Mouse (Mus musculus) duodenum, adult 2 months (tissue): Measurements from ENCODE around the gene Gm19402. TPM values are rescaled to one million over a fixed set of nuclear protein-coding genes. Genes with fewer than 3 reads are reported as not detected.

Experiments
- polyA plus RNA-seq: library from polyadenylated mRNA; depleted of rRNA; stranded (reverse); fragments of >200 nt; gene quantifications from 2 replicates; pipeline ENCODE4 v1.2.3, GENCODE M21; 2012; ENCODE audit warnings: low replicate concordance; rRNA removed

Gene Gm19402
- not detected in 2 replicates for polyA plus RNA-seq

GRCm38 (mm10) chr10:77690356-77690807, at the start of gene Gm19402:
Gene Gm19402 (minus strand): TSS chr10:77690757.

GRCm38 (mm10) chr10:77726186-77726585, 35.6 kb upstream of the Gm19402 start, which contains the start of gene Gm10100:
Gene Gm10100 (plus strand): TSS chr10:77726486.

GRCm38 (mm10) chr10:77720299-77720698, 29.7 kb upstream of the Gm19402 start, which contains the start of gene Krtap12-1:
Gene Krtap12-1 (plus strand): TSS chr10:77720599.

GRCm38 (mm10) chr10:77715507-77715906, 24.9 kb upstream of the Gm19402 start, which contains the start of gene Gm10142:
Gene Gm10142 (plus strand): TSS chr10:77715807.

GRCm38 (mm10) chr10:77711157-77711556, 20.6 kb upstream of the Gm19402 start, which contains the start of gene Gm10024:
Gene Gm10024 (plus strand): TSS chr10:77711457.

GRCm38 (mm10) chr10:77706326-77706725, 15.8 kb upstream of the Gm19402 start, which contains the start of gene Gm10272:
Gene Gm10272 (plus strand): TSS chr10:77706626.

GRCm38 (mm10) chr10:77697133-77697532, 6.6 kb upstream of the Gm19402 start, which contains the start of gene Gm9508:
Gene Gm9508 (minus strand): TSS chr10:77697233.

GRCm38 (mm10) chr10:77685895-77686664, 4.5 kb downstream of the Gm19402 start, which contains the start of gene Tspear:
Gene Tspear (plus strand): TSS chr10:77686569.

Other genes starting within 250 kb of the Gm19402 start
- gene Fam207a, start 175.0 kb downstream of the Gm19402 start, polyA plus RNA-seq = 33.9 and 43.1 TPM in 2 replicates
- gene Itgb2, start 160.5 kb downstream of the Gm19402 start, polyA plus RNA-seq = 4.4 and 10.5 TPM in 2 replicates
- 99.6 and 136 TPM in 2 replicates for gene Pttg1ip, start 109.0 kb downstream of the Gm19402 start, polyA plus RNA-seq
- gene Sumo3, start 84.7 kb downstream of the Gm19402 start, polyA plus RNA-seq = 114 and 144 TPM in 2 replicates
- gene Gm49325, start 84.6 kb downstream of the Gm19402 start, polyA plus RNA-seq = not detected in 2 replicates
- 18.6 and 24.1 TPM in 2 replicates for gene Ube2g2, start 68.5 kb downstream of the Gm19402 start, polyA plus RNA-seq
- gene Tspear, start 4.2 kb downstream of the Gm19402 start, polyA plus RNA-seq = 0.19 and 0.56 TPM in 2 replicates
- not detected in 2 replicates for gene Gm9508, start 6.5 kb upstream of the Gm19402 start, polyA plus RNA-seq
- gene Gm10272, start 15.9 kb upstream of the Gm19402 start, polyA plus RNA-seq = 1.1 TPM in 1 of 2 replicates, not detected in the other
- not detected in 2 replicates for gene Gm10024, start 20.7 kb upstream of the Gm19402 start, polyA plus RNA-seq
- not detected in 2 replicates for gene Gm10142, start 25.1 kb upstream of the Gm19402 start, polyA plus RNA-seq
- gene Krtap12-1, start 29.8 kb upstream of the Gm19402 start, polyA plus RNA-seq = 0.43 TPM in 1 of 2 replicates, not detected in the other
- not detected in 2 replicates for gene Gm10100, start 35.7 kb upstream of the Gm19402 start, polyA plus RNA-seq
- gene Gm18596, start 51.9 kb upstream of the Gm19402 start, polyA plus RNA-seq = not detected in 2 replicates
- not detected in 2 replicates for gene Gm9736, start 60.6 kb upstream of the Gm19402 start, polyA plus RNA-seq
- gene Gm3233, start 68.9 kb upstream of the Gm19402 start, polyA plus RNA-seq = not detected in 2 replicates
- gene Gm3238, start 80.6 kb upstream of the Gm19402 start, polyA plus RNA-seq = not detected in 2 replicates
- gene Gm7138, start 86.2 kb upstream of the Gm19402 start, polyA plus RNA-seq = not detected in 2 replicates
- gene Gm3250, start 91.8 kb upstream of the Gm19402 start, polyA plus RNA-seq = not detected in 2 replicates
- gene Gm7137, start 97.4 kb upstream of the Gm19402 start, polyA plus RNA-seq = not detected in 2 replicates
- not detected in 2 replicates for gene Gm9639, start 104.3 kb upstream of the Gm19402 start, polyA plus RNA-seq
- gene Gm19668, start 108.4 kb upstream of the Gm19402 start, polyA plus RNA-seq = not detected in 2 replicates
- not detected in 2 replicates for gene Gm9507, start 121.1 kb upstream of the Gm19402 start, polyA plus RNA-seq
- gene Gm2696, start 123.9 kb upstream of the Gm19402 start, polyA plus RNA-seq = not detected in 2 replicates
- gene Krtap10-4, start 136.3 kb upstream of the Gm19402 start, polyA plus RNA-seq = not detected in 2 replicates
- gene Krtap10-10, start 145.2 kb upstream of the Gm19402 start, polyA plus RNA-seq = not detected in 2 replicates
- gene Gm36176, start 156.0 kb upstream of the Gm19402 start, polyA plus RNA-seq = not detected in 2 replicates
- gene Gm10318, start 162.1 kb upstream of the Gm19402 start, polyA plus RNA-seq = 0.27 TPM in 1 of 2 replicates, not detected in the other
- gene Gm3285, start 171.2 kb upstream of the Gm19402 start, polyA plus RNA-seq = not detected in 2 replicates
- gene Lrrc3, start 211.8 kb upstream of the Gm19402 start, polyA plus RNA-seq = 6.2 and 6.9 TPM in 2 replicates